Mouse (Mus musculus): Measurements from ENCODE around the gene Acta1. TPM values are rescaled to one million over a fixed set of nuclear protein-coding genes. Genes with fewer than 3 reads are reported as not detected.

Gene Acta1
- polyA plus RNA-seq, 1 experiment from 2014 or later, result 1.8 TPM

DNA sequence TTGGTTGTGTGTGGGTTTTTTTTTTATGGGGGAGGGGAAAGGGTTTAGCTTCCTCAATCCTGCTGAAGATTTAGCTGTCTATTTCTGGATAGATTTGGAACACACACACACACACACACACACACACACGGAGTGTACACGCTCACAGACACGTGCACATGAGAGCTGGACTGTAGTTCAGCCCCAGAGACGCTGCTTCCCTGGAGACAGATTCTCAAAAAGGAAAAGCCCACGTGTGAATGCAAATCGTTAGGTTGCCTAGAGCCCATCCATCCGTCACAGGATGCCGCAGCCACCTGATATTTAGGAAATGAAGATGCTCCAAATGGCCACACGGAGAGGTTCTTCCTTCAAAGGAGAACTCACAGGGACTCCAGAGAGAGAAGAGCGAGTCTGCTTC, 14.3 kb downstream of the Acta1 start:
- no peak for DNase-seq (ENCODE audit: low spot score)
- ATAC-seq (replicated peaks; ENCODE audit: low FRiP score, low read depth), result no peak
- no peaks in the 10 kb centered on the region for H3K36me3 ChIP-seq (ENCODE audit: insufficient read depth, low read length)
- TF ChIP-seq CTCF (IDR thresholded peaks at IDR 0.05; ENCODE audit: low read depth), result no peak
- no peak overlapping the region for H3K9ac ChIP-seq (ENCODE audit: low read depth, low read length)
- no peak overlapping the region for H3K4me3 ChIP-seq (replicated peaks; ENCODE audit: low read depth, low read length)
- no peaks in the 10 kb centered on the region for H3K4me1 ChIP-seq (replicated peaks; ENCODE audit: insufficient read depth, low read length)
- no peaks in the 10 kb centered on the region for H3K27me3 ChIP-seq (ENCODE audit: insufficient read depth, low read length)
- no peaks in the 10 kb centered on the region for H3K9me3 ChIP-seq (replicated peaks; ENCODE audit: low read length)
- no peak overlapping the region for H3K27ac ChIP-seq
- no peak overlapping the region for H3K4me2 ChIP-seq (ENCODE audit: low read length)
- 62% methylated on average over 10 of the region's 10 CpGs for WGBS

DNA sequence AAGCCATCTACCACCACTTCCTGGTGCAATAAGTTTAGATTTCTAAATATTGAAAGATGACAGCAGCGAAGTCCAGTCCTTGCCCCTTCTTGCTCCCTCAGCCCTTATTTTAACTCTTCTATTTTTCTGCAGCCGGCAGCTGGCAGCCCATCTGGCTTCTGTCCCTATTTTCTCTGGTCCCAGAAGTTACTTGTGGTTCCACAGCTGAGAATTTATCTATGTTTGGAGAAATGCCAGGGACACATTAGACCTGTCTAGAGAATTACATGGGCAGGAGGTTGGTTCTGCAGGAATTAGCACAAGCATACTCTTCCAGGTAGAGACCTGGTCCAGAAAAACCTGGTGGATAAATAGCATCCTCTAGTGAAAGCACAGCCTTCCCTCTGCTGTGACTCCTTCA, 16.7 kb downstream of the Acta1 start:
- WGBS, result 51% methylated on average over 2 of the region's 2 CpGs
- no peak for ATAC-seq (replicated peaks; ENCODE audit: low FRiP score, low read depth)
- no peaks in the 10 kb centered on the region for H3K9me3 ChIP-seq (replicated peaks; ENCODE audit: low read length)

GRCm38 (mm10) chr8:123874324-123874723, 20.2 kb downstream of the Acta1 start:
- no peak overlapping the region for H3K4me2 ChIP-seq (ENCODE audit: low read length)
- H3K9me3 ChIP-seq (replicated peaks; ENCODE audit: low read length), result no peaks in the 10 kb centered on the region
- H3K36me3 ChIP-seq (ENCODE audit: insufficient read depth, low read length), result no peaks in the 10 kb centered on the region
- WGBS, result 80% methylated on average over 11 of the region's 11 CpGs
- no peaks in the 10 kb centered on the region for H3K27me3 ChIP-seq (ENCODE audit: insufficient read depth, low read length)
- H3K27ac ChIP-seq, result no peak overlapping the region
- H3K4me1 ChIP-seq (replicated peaks; ENCODE audit: insufficient read depth, low read length), result no peaks in the 10 kb centered on the region
- TF ChIP-seq CTCF (IDR thresholded peaks at IDR 0.05; ENCODE audit: low read depth), result no peak
- no peak overlapping the region for H3K9ac ChIP-seq (ENCODE audit: low read depth, low read length)
- no peak overlapping the region for H3K4me3 ChIP-seq (replicated peaks; ENCODE audit: low read depth, low read length)
- ATAC-seq (replicated peaks; ENCODE audit: low FRiP score, low read depth) (no peak), DNase-seq (ENCODE audit: low spot score) (no peak)

More for the DNA sequence above, 16.7 kb downstream of the Acta1 start:
- Histone ChIP-seq H3K27me3 (ENCODE audit: insufficient read depth, low read length) (no peaks in the 10 kb centered on the region), H3K4me1 (replicated peaks; ENCODE audit: insufficient read depth, low read length) (no peaks in the 10 kb centered on the region), H3K9ac (ENCODE audit: low read depth, low read length) (no peak overlapping the region), H3K27ac (no peak overlapping the region), H3K36me3 (ENCODE audit: insufficient read depth, low read length) (no peaks in the 10 kb centered on the region), H3K4me3 (replicated peaks; ENCODE audit: low read depth, low read length) (no peak overlapping the region), H3K4me2 (ENCODE audit: low read length) (no peak overlapping the region)
- TF ChIP-seq CTCF (IDR thresholded peaks at IDR 0.05; ENCODE audit: low read depth), result no peak
- no peak for DNase-seq (ENCODE audit: low spot score)

DNA sequence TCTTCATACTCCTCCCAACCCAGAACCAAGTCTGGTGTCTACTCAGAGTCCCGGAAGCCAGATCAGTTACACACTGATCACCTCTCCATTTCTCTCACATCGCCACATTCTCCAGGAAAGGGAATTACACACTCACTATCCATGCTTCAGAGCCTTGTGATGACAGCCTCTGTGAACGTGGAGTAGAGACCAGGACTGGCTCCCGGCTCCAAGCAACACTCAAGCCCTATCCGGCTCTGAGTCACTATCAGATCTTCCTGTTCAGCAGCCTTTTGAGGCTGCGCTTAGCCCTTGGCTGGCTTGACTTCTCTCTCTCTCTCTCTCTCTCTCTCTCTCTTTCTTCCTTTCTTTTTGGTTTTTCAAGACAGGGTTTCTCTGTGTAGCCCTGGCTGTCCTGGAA, 21.2 kb downstream of the Acta1 start:
- Histone ChIP-seq H3K9ac (ENCODE audit: low read depth, low read length) (no peak overlapping the region), H3K9me3 (replicated peaks; ENCODE audit: low read length) (no peaks in the 10 kb centered on the region), H3K4me1 (replicated peaks; ENCODE audit: insufficient read depth, low read length) (no peaks in the 10 kb centered on the region), H3K27ac (no peak overlapping the region), H3K27me3 (ENCODE audit: insufficient read depth, low read length) (no peaks in the 10 kb centered on the region), H3K4me2 (ENCODE audit: low read length) (no peak overlapping the region), H3K36me3 (ENCODE audit: insufficient read depth, low read length) (no peaks in the 10 kb centered on the region), H3K4me3 (replicated peaks; ENCODE audit: low read depth, low read length) (no peak overlapping the region)
- TF ChIP-seq CTCF (IDR thresholded peaks at IDR 0.05; ENCODE audit: low read depth), result no peak
- DNase-seq (ENCODE audit: low spot score) (no peak), ATAC-seq (replicated peaks; ENCODE audit: low FRiP score, low read depth) (no peak)
- 63% methylated on average over 6 of the region's 6 CpGs for WGBS

DNA sequence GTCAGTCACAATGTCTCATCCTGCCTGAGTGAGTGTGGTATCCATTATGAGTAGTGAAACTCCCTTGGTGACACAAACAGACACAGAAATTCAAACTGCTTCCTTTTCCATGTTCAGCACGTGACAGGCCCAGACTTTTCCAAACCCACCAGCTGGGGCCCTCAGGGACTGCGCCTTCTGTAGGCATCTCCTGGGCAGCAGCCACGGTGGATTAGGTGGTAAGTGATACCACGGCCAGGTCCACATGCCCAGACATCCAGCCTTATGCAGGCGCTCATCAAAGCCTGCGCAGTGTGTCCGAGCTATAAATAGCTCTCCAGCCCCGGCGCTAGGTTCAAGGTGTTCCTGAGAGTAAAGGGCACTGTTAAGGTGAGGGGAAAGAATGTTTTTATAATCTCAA, 22.5 kb downstream of the Acta1 start:
- ATAC-seq (replicated peaks; ENCODE audit: low FRiP score, low read depth) (no peak), DNase-seq (ENCODE audit: low spot score) (no peak)
- H3K4me2 ChIP-seq (ENCODE audit: low read length), result no peak overlapping the region
- H3K27ac ChIP-seq, result no peak overlapping the region
- H3K4me3 ChIP-seq (replicated peaks; ENCODE audit: low read depth, low read length), result no peak overlapping the region
- H3K36me3 ChIP-seq (ENCODE audit: insufficient read depth, low read length), result no peaks in the 10 kb centered on the region
- no peaks in the 10 kb centered on the region for H3K27me3 ChIP-seq (ENCODE audit: insufficient read depth, low read length)
- 67% methylated on average over 9 of the region's 9 CpGs for WGBS
- no peaks in the 10 kb centered on the region for H3K4me1 ChIP-seq (replicated peaks; ENCODE audit: insufficient read depth, low read length)
- no peaks in the 10 kb centered on the region for H3K9me3 ChIP-seq (replicated peaks; ENCODE audit: low read length)
- TF ChIP-seq CTCF (IDR thresholded peaks at IDR 0.05; ENCODE audit: low read depth), result no peak
- no peak overlapping the region for H3K9ac ChIP-seq (ENCODE audit: low read depth, low read length)

GRCm38 (mm10) chr8:123866971-123867370, 27.6 kb downstream of the Acta1 start:
- Histone ChIP-seq H3K9me3 (replicated peaks; ENCODE audit: low read length) (no peaks in the 10 kb centered on the region), H3K27ac (no peak overlapping the region), H3K27me3 (ENCODE audit: insufficient read depth, low read length) (no peaks in the 10 kb centered on the region), H3K4me1 (replicated peaks; ENCODE audit: insufficient read depth, low read length) (no peaks in the 10 kb centered on the region), H3K4me3 (replicated peaks; ENCODE audit: low read depth, low read length) (no peak overlapping the region), H3K36me3 (ENCODE audit: insufficient read depth, low read length) (no peaks in the 10 kb centered on the region), H3K9ac (ENCODE audit: low read depth, low read length) (no peak overlapping the region), H3K4me2 (ENCODE audit: low read length) (no peak overlapping the region)
- no peak for TF ChIP-seq CTCF (IDR thresholded peaks at IDR 0.05; ENCODE audit: low read depth)
- 34% methylated on average over 5 of the region's 5 CpGs for WGBS
- ATAC-seq (replicated peaks; ENCODE audit: low FRiP score, low read depth) (no peak), DNase-seq (ENCODE audit: low spot score) (no peak)

GRCm38 (mm10) chr8:123865786-123866185, 28.8 kb downstream of the Acta1 start:
- H3K4me1 ChIP-seq (replicated peaks; ENCODE audit: insufficient read depth, low read length), result no peaks in the 10 kb centered on the region
- H3K27me3 ChIP-seq (ENCODE audit: insufficient read depth, low read length), result no peaks in the 10 kb centered on the region
- no peak for ATAC-seq (replicated peaks; ENCODE audit: low FRiP score, low read depth)
- H3K9me3 ChIP-seq (replicated peaks; ENCODE audit: low read length), result no peaks in the 10 kb centered on the region
- H3K27ac ChIP-seq, result no peak overlapping the region
- no peak for TF ChIP-seq CTCF (IDR thresholded peaks at IDR 0.05; ENCODE audit: low read depth)
- H3K4me3 ChIP-seq (replicated peaks; ENCODE audit: low read depth, low read length), result no peak overlapping the region
- no peak overlapping the region for H3K9ac ChIP-seq (ENCODE audit: low read depth, low read length)
- no peaks in the 10 kb centered on the region for H3K36me3 ChIP-seq (ENCODE audit: insufficient read depth, low read length)
- DNase-seq (ENCODE audit: low spot score), result no peak
- H3K4me2 ChIP-seq (ENCODE audit: low read length), result no peak overlapping the region
- 71% methylated on average over 7 of the region's 7 CpGs for WGBS

All from kidney, postnatal 0 days (tissue).